Comparison of ENCODE assay signal across 25 mouse cellular contexts in the genomic region with DNA sequence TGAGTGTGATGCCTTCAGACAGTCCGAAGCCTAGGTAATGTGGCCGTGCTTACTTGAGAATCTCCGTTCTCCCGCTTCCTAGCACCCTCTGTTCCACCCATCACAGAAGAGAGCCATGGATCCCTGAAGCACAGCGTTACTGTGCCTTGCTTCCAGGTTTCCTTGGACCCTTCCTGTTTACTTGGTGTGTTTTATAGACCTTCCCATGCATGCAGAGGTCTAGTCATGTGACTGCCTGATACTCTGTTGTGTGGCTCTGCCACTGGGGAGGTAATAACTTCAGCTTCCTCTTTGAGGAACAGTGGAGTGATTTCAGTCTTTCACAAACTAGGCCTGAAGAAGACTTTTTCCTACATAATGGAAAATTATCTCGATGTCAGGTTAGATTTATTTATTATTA.
A peak's percentile ranks its signal among the peaks of the same experiment; 100 is the strongest.
DNase-seq lines count a peak whose midpoint lies in the region; ATAC-seq and TF ChIP-seq lines count a peak whose summit lies in the region.
"Had no signal": no experiment of that assay in that cellular context is flagged by ENCODE, and none has a peak within 500 bp of the region (broad histone marks: within the 10 kb centered on the region; RNA-seq: fewer than 3 reads in every experiment).

No protein-coding gene starts in this region.

- peak; percentile 55 for DNase-seq in heart, adult 11 months
- DNase-seq in heart, adult 8-10 months (ENCODE audit: low spot score) = no peak
- peak; percentile 20 for DNase-seq in lung, postnatal 36 days
- DNase-seq in lung, adult 2 months = no peak
- DNase-seq in splenic B cell, adult 2 months (ENCODE audit: low read depth, low spot score) = peak; percentile 14
- no peak for DNase-seq in left cerebral cortex, adult 8-10 months (ENCODE audit: low spot score in 2 of 2)
- DNase-seq: adrenal gland, adult 2 months; adrenal gland, postnatal 36 days; B cell, adult 2 months; cerebellum, adult 8-10 months; cerebellum, postnatal 14 days; gastrocnemius, adult 2 months; gastrocnemius, postnatal 25 days; heart, adult 18-20 months; heart, postnatal 14 days had no signal

- ATAC-seq in intestine, postnatal 0 days = no peak
- no peak for ATAC-seq in midbrain, embryonic 15.5 days (replicated peaks)
- ATAC-seq: CD4-positive, CD25-positive, alpha-beta regulatory T cell, adult 4 months; forebrain, embryonic 16.5 days; hindbrain, postnatal 0 days had no signal

- TF ChIP-seq POLR2A in lung, adult 2 months (IDR thresholded peaks at IDR 0.05; ENCODE audit: borderline replicate concordance, extremely low read depth, low read depth, low read length) = no peak

- TF ChIP-seq CTCF in lung, adult 2 months (IDR thresholded peaks at IDR 0.05; ENCODE audit: insufficient read depth, low read length) = no peak
- no peak for TF ChIP-seq CTCF in intestine, postnatal 0 days (IDR thresholded peaks at IDR 0.05; ENCODE audit: low read depth)

- H3K36me3 ChIP-seq in intestine, postnatal 0 days (ENCODE audit: control insufficient read depth, insufficient read depth) = peaks cover 9% of the 10 kb centered on the region; the same call in 1 of the 2 replicates
- peaks cover 3% of the 10 kb centered on the region for H3K36me3 ChIP-seq in splenic B cell, adult 2 months (ENCODE audit: control insufficient read depth, insufficient read depth, low read length, poor library complexity, severe bottlenecking)
- no peaks in the 10 kb centered on the region for H3K36me3 ChIP-seq in midbrain, embryonic 15.5 days (replicated peaks)
- H3K36me3 ChIP-seq: heart, embryonic 15.5 days had no signal

- H3K4me1 ChIP-seq in lung, adult 2 months (ENCODE audit: control insufficient read depth, insufficient read depth, low read length) = peaks cover 3% of the 10 kb centered on the region; the same call in 1 of the 2 replicates
- peaks cover 9% of the 10 kb centered on the region; the same call in 1 of the 2 replicates for H3K4me1 ChIP-seq in intestine, postnatal 0 days (replicated peaks; ENCODE audit: control insufficient read depth, insufficient read depth, low read length)
- 0 out of 2 replicates have a peak, but pooled peaks cover 8% of the 10 kb centered on the region for H3K4me1 ChIP-seq in midbrain, embryonic 15.5 days

- H3K9ac ChIP-seq in intestine, postnatal 0 days (ENCODE audit: low read depth, low read length) = no peak overlapping the region
- no peak overlapping the region for H3K9ac ChIP-seq in midbrain, embryonic 15.5 days
- H3K9ac ChIP-seq: embryonic facial prominence, embryonic 13.5 days; forebrain, embryonic 12.5 days; heart, embryonic 15.5 days; hindbrain, embryonic 13.5 days had no signal

- peak overlapping the region; percentile 58; the same call in 1 of the 2 replicates for H3K27ac ChIP-seq in intestine, postnatal 0 days (ENCODE audit: low read depth, low read length)
- H3K27ac ChIP-seq in midbrain, embryonic 15.5 days = no peak overlapping the region
- H3K27ac ChIP-seq: embryonic facial prominence, embryonic 13.5 days; forebrain, embryonic 12.5 days; gastrocnemius, adult 2 months; heart, embryonic 15.5 days; hindbrain, embryonic 13.5 days; hindbrain, postnatal 0 days had no signal

- H3K27me3 ChIP-seq in intestine, postnatal 0 days (replicated peaks; ENCODE audit: control insufficient read depth, insufficient read depth, low read length) = no peaks in the 10 kb centered on the region
- no peaks in the 10 kb centered on the region for H3K27me3 ChIP-seq in splenic B cell, adult 2 months (ENCODE audit: control insufficient read depth, insufficient read depth, low read length, poor library complexity, severe bottlenecking)
- no peaks in the 10 kb centered on the region for H3K27me3 ChIP-seq in midbrain, embryonic 15.5 days (replicated peaks)
- H3K27me3 ChIP-seq: embryonic facial prominence, embryonic 13.5 days; forebrain, embryonic 12.5 days; heart, embryonic 15.5 days; hindbrain, embryonic 13.5 days had no signal

- H3K4me2 ChIP-seq in intestine, postnatal 0 days (replicated peaks; ENCODE audit: low read depth) = no peak overlapping the region
- H3K4me2 ChIP-seq in midbrain, embryonic 15.5 days = no peak overlapping the region
- H3K4me2 ChIP-seq: embryonic facial prominence, embryonic 13.5 days; forebrain, embryonic 12.5 days; heart, embryonic 11.5 days; heart, embryonic 15.5 days; hindbrain, embryonic 13.5 days had no signal

- WGBS in lung, adult 2 months = 69% methylated on average over 6 of the region's 6 CpGs
- 80% methylated on average over 6 of the region's 6 CpGs for WGBS in intestine, postnatal 0 days
- 95% methylated on average over 6 of the region's 6 CpGs for WGBS in midbrain, embryonic 15.5 days

- no peak overlapping the region for H3K4me3 ChIP-seq in lung, adult 2 months (replicated peaks; ENCODE audit: extremely low read depth, low read depth, low read length)
- H3K4me3 ChIP-seq in intestine, postnatal 0 days (ENCODE audit: low read depth, low read length) = no peak overlapping the region
- no peak overlapping the region for H3K4me3 ChIP-seq in midbrain, embryonic 15.5 days
- H3K4me3 ChIP-seq: embryonic facial prominence, embryonic 13.5 days; forebrain, embryonic 12.5 days; gastrocnemius, adult 2 months; heart, embryonic 15.5 days; hindbrain, embryonic 13.5 days had no signal

- H3K9me3 ChIP-seq in intestine, postnatal 0 days (ENCODE audit: control insufficient read depth) = no peaks in the 10 kb centered on the region
- H3K9me3 ChIP-seq in midbrain, embryonic 15.5 days = no peaks in the 10 kb centered on the region
- H3K9me3 ChIP-seq: embryonic facial prominence, embryonic 13.5 days; forebrain, embryonic 12.5 days; heart, embryonic 15.5 days; hindbrain, embryonic 13.5 days had no signal

Comparison
In these comparisons a context has a peak if more than half of its experiments do, and no peak if none do; other contexts are left out.
1. DNase-seq: peak in heart, adult 11 months (single experiment), lung, postnatal 36 days (single experiment) and splenic B cell, adult 2 months (single experiment); none in heart, adult 8-10 months (single experiment), lung, adult 2 months (single experiment) and left cerebral cortex, adult 8-10 months (0 of 2).